Mouse (Mus musculus) small intestine, adult 2 months (tissue): Measurements from ENCODE around the gene Lhfpl1. TPM values are rescaled to one million over a fixed set of nuclear protein-coding genes. Genes with fewer than 3 reads are reported as not detected.
"Not testable (repeated sequence)": the region's sequence is repeated elsewhere in the genome, so short reads cannot be mapped to it uniquely, and the experiment has no call there.

ENCODE experiments used
- H3K27ac ChIP-seq: fragments of 200-500 bp; 2 replicates; pipeline ENCODE4 v1.5.1; 2012; ENCODE audit warnings: low read depth, low read length, control low read depth, inconsistent platforms; ENCODE audit not compliant: insufficient read depth
- H3K27me3 ChIP-seq: fragments of 200-500 bp; 2 replicates; pipeline ENCODE4 v1.6.1; 2012; ENCODE audit warnings: mild to moderate bottlenecking, moderate library complexity, low read length, inconsistent platforms; ENCODE audit not compliant: control insufficient read depth, insufficient read depth
- H3K36me3 ChIP-seq: fragments of 200-500 bp; 2 replicates; pipeline ENCODE4 v1.6.1; 2012; ENCODE audit warnings: mild to moderate bottlenecking, low read length, control low read depth, inconsistent platforms; ENCODE audit not compliant: control insufficient read depth, insufficient read depth
- H3K4me1 ChIP-seq: fragments of 200-500 bp; 2 replicates; pipeline ENCODE4 v1.6.1; 2012; ENCODE audit warnings: low read length, inconsistent platforms, mixed read lengths; ENCODE audit not compliant: control insufficient read depth, insufficient read depth, insufficient read length
- H3K4me3 ChIP-seq: fragments of 200-500 bp; 2 replicates; pipeline ENCODE4 v1.5.1; 2012; ENCODE audit warnings: low read depth, mild to moderate bottlenecking, control low read depth, inconsistent platforms, low read length, moderate library complexity
- CTCF ChIP-seq: fragments of 200-500 bp; IDR thresholded peaks from 2 replicates; pipeline ENCODE4 v1.5.1; 2012; ENCODE audit warnings: low read depth, mild to moderate bottlenecking, control low read depth, inconsistent platforms, low read length, moderate library complexity, mixed read lengths; ENCODE audit not compliant: insufficient replicate concordance, insufficient read length; ENCODE audit errors: extremely low read depth
- POLR2A ChIP-seq: fragments of 200-500 bp; IDR thresholded peaks from 2 replicates; pipeline ENCODE4 v1.6.1; 2012; ENCODE audit warnings: low read depth, mild to moderate bottlenecking, control low read depth, inconsistent platforms, low read length, moderate library complexity
- WGBS: fragments of 180-500 bp; shearing (Covaris S2); methylation state at CpG from one replicate; pipeline ENCODE4 v1.1.7; 2018; 5-methylcytosine and 5-hydroxymethylcytosine counted together
- polyA plus RNA-seq: library from polyadenylated mRNA; depleted of rRNA; stranded (reverse); fragments of >200 nt; gene quantifications from 2 replicates; pipeline ENCODE4 v1.2.3, GENCODE M21; 2012; rRNA removed

Lhfpl1 gene
- 0.05 TPM in 1 of 2 replicates, not detected in the other for polyA plus RNA-seq

GRCm38 (mm10) chrX:145348377-145349203, at the start of gene Lhfpl1:
Gene Lhfpl1, minus strand, starts transcription at chrX:145349089.
- TF ChIP-seq CTCF (no peak), POLR2A (no peak)
- no peak within 1 kb of the TSS for H3K4me3 ChIP-seq
- 31% methylated on average over 7 of the region's 7 CpGs for WGBS
- H3K27ac ChIP-seq, result no peak within 1 kb of the TSS
- no peaks in the 10 kb centered on the region for H3K4me1 ChIP-seq
- H3K27me3 ChIP-seq, result no peaks in the 10 kb centered on the region
- H3K36me3 ChIP-seq, result no peaks in the 10 kb centered on the region

DNA sequence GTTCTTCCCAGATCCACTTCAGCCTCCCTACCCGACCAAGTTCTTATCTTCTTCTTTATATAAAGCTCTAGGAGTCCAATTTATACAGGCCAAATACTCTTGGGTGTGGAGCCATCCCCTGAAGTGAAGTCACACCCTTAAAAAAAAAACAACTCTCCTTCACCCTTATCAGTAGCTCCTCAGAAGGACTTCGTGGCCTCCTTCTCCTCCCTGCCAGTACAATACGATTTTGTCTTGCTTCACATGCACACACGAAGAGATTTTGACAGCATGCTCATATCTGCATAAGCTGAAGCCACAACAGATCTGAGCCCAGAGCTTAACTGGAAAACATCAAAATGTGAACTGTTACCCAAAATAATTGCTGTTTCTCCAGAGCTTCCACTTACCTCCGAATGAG, 22.9 kb upstream of the Lhfpl1 start:
- TF ChIP-seq POLR2A (no peak), CTCF (no peak)
- 27% methylated on average over 5 of the region's 5 CpGs for WGBS
- H3K27me3 ChIP-seq, result no peaks in the 10 kb centered on the region
- no peaks in the 10 kb centered on the region for H3K36me3 ChIP-seq
- H3K27ac ChIP-seq, result no peak overlapping the region
- H3K4me3 ChIP-seq, result no peak overlapping the region
- H3K4me1 ChIP-seq, result no peaks in the 10 kb centered on the region

DNA sequence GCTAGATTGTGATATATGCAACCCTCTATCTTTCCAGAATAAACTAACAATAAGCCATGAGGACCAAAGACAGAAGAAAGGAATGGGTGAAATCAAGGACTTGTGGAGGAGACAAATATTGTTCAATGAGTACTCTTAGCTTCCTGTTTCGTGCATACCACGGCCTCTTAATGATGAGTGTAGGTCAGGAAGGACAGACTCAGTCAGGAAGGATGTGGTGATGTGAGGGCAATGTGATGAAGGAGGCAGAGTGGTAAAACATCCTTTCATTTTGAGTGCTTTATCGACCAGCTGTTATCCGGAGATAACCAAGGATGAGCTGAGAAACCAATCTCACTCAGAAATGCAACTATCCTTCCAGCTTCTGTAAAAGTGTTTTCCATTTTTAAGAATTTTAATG, 13.6 kb upstream of the Lhfpl1 start:
- WGBS, result 81% methylated on average over 4 of the region's 4 CpGs
- Histone ChIP-seq H3K4me1 (no peaks in the 10 kb centered on the region), H3K4me3 (no peak overlapping the region), H3K36me3 (no peaks in the 10 kb centered on the region), H3K27me3 (no peaks in the 10 kb centered on the region), H3K27ac (no peak overlapping the region)
- TF ChIP-seq CTCF, result no peak
- no peak for TF ChIP-seq POLR2A

- Histone ChIP-seq H3K27me3 (no peaks in the 10 kb centered on the region), H3K4me3 (no peak overlapping the region), H3K27ac (no peak overlapping the region), H3K4me1 (no peaks in the 10 kb centered on the region), H3K36me3 (no peaks in the 10 kb centered on the region)
- no peak for TF ChIP-seq CTCF
- TF ChIP-seq POLR2A, result no peak
- 67% methylated on average over 2 of the region's 2 CpGs for WGBS
Observed at GRCm38 (mm10) chrX:145342402-145342801, 6.5 kb downstream of the Lhfpl1 start.

- H3K4me3 ChIP-seq, result no peak overlapping the region
- whole genome bisulfite sequencing, result 61% methylated on average over 1 of the region's 1 CpGs
- no peaks in the 10 kb centered on the region for H3K36me3 ChIP-seq
- TF ChIP-seq POLR2A (no peak), CTCF (no peak)
- no peaks in the 10 kb centered on the region for H3K27me3 ChIP-seq
- no peak overlapping the region for H3K27ac ChIP-seq
- no peaks in the 10 kb centered on the region for H3K4me1 ChIP-seq
Observed at GRCm38 (mm10) chrX:145336141-145336540, 12.7 kb downstream of the Lhfpl1 start.

DNA sequence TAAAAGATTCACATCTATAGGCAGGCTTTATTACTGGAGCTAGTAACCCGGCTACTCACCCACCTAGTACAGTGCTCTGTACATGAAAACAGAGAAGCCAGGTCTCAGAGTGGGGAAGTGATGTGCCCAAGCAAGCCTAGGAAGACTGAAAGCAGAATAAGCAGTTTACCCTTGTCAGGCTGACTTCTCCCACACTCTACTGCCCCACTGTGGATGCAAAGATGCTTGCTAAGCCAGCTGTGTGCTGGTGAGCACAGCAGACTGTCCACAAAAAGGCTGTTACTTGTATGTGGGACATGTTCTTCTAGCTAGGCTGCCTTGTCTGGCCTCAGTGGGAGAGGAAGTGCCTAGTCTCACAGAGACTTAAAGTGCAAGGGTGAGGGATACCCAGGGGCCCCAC, 40.3 kb downstream of the Lhfpl1 start:
- WGBS, result 69% methylated on average over 1 of the region's 1 CpGs
- no peak for TF ChIP-seq POLR2A
- Histone ChIP-seq H3K36me3 (no peaks in the 10 kb centered on the region), H3K27me3 (no peaks in the 10 kb centered on the region), H3K27ac (no peak overlapping the region), H3K4me1 (no peaks in the 10 kb centered on the region), H3K4me3 (no peak overlapping the region)

DNA sequence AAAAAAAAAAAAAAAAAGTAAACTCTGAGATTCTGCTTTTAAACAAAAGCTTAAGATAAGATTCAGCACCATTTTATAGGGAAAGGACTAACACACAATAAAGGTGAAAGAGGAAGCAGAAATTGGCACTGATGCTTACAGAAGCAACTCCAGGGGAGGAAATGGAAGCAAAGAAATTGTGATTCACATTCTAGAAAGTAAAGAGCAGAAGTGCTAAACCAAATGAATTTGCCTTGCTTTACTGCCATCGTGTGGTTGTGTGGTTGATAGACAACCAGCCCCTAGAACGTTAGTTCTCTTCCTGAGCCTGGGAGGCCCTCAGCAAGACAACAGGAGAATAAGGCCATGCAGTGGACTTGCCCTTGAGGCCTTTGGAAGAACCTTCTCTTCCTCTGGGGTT, 41.7 kb downstream of the Lhfpl1 start:
- no peak overlapping the region for H3K4me3 ChIP-seq
- H3K27ac ChIP-seq, result no peak overlapping the region
- H3K36me3 ChIP-seq, result no peaks in the 10 kb centered on the region
- no peaks in the 10 kb centered on the region for H3K27me3 ChIP-seq
- WGBS, result 6% methylated on average over 2 of the region's 2 CpGs
- no peaks in the 10 kb centered on the region for H3K4me1 ChIP-seq
- TF ChIP-seq CTCF, result no peak

DNA sequence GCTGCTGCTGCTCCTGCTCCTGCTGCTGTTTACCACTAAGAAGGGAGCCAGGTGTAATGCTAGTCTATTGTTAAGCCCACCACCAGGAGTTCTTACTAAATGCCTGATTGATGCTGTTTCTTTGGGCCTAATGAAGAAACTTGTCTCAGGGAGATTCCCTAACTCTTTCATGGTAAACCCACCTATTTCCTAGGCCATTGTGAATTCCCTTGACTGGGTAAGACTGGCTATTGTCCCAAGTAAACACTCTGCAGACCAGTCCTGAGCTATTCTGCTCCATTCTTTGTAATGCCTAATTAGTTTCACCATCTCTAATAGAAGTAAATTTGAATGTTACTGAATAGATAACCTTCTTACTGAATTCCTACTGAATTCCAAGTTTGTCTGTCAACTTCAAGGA, 48.7 kb downstream of the Lhfpl1 start:
- H3K36me3 ChIP-seq, H3K4me3 ChIP-seq, H3K27ac ChIP-seq, H3K4me1 ChIP-seq, H3K27me3 ChIP-seq: not testable (repeated sequence)
